Mouse (Mus musculus) myocyte (in vitro differentiated cells): Measurements from ENCODE around the gene Ddx19b.

Source experiments
- CEBPB ChIP-seq: IDR thresholded peaks from 2 replicates; pipeline ENCODE4 v1.6.1; 2011; ENCODE audit warnings: mild to moderate bottlenecking, moderate library complexity; ENCODE audit not compliant: poor library complexity, insufficient read depth, severe bottlenecking
- E2F4 ChIP-seq: IDR thresholded peaks from one replicate; pipeline ENCODE4 v1.6.1; 2011; ENCODE audit warnings: mild to moderate bottlenecking, control low read depth, moderate library complexity; ENCODE audit not compliant: insufficient read depth
- MAX ChIP-seq: IDR thresholded peaks from one replicate; pipeline ENCODE4 v1.6.1; 2011; ENCODE audit warnings: low read depth, mild to moderate bottlenecking, control low read depth
- MYOG ChIP-seq, 3 experiments: IDR thresholded peaks; one replicate each; pipeline ENCODE4 v1.6.1; 2011; ENCODE audit warnings: control low read depth in 2 of 3, low read depth in 2 of 3, mild to moderate bottlenecking in 2 of 3; ENCODE audit not compliant: insufficient read length in 2 of 3, control insufficient read depth in 1 of 3, insufficient read depth in 1 of 3
- POLR2A ChIP-seq: IDR thresholded peaks from one replicate; pipeline ENCODE4 v1.6.1; 2011; ENCODE audit warnings: low read depth, mild to moderate bottlenecking, control low read depth, moderate library complexity; ENCODE audit not compliant: insufficient read length
- SRF ChIP-seq: IDR thresholded peaks from one replicate; pipeline ENCODE4 v1.6.1; 2011; ENCODE audit warnings: low read depth; ENCODE audit not compliant: control insufficient read depth, insufficient read length
- TCF12 ChIP-seq: IDR thresholded peaks from one replicate; pipeline ENCODE4 v1.6.1; 2011; ENCODE audit warnings: mild to moderate bottlenecking, control low read depth; ENCODE audit not compliant: poor library complexity, insufficient read depth, severe bottlenecking
- USF1 ChIP-seq: IDR thresholded peaks from one replicate; pipeline ENCODE4 v1.6.1; 2011; ENCODE audit warnings: low read depth, mild to moderate bottlenecking, control low read depth, moderate library complexity

DNA sequence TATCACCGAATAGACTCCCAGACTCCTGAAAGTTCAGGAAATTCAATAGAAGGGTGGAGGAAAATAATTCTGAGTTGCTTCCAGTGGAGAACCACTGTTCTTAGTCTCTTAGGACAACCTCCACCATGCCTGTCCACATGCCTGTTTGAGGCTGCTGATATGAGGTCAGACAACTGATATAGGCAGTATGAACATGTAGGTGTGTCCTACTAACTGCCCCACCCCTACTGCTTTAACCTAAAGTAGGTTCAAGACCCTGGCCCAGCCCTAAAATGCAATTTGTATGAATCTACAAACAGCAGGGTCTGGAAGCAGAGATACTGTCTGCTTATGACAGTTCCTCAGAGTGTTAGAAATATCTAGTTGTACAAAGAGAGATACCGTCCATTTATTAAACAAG is 24.1 kb upstream of the Ddx19b start:
- TF ChIP-seq MAX (no peak), SRF (no peak), POLR2A (no peak), CEBPB (no peak), TCF12 (no peak), MYOG (IDR thresholded peaks at IDR 0.05; ENCODE audit: control insufficient read depth in 1 of 3, insufficient read depth in 1 of 3, insufficient read length in 2 of 3, low read depth in 2 of 3) (no peak), USF1 (no peak), E2F4 (no peak)
